Mouse (Mus musculus): ENCODE measurements around the gene Poc1b.

Gene Poc1b

DNA sequence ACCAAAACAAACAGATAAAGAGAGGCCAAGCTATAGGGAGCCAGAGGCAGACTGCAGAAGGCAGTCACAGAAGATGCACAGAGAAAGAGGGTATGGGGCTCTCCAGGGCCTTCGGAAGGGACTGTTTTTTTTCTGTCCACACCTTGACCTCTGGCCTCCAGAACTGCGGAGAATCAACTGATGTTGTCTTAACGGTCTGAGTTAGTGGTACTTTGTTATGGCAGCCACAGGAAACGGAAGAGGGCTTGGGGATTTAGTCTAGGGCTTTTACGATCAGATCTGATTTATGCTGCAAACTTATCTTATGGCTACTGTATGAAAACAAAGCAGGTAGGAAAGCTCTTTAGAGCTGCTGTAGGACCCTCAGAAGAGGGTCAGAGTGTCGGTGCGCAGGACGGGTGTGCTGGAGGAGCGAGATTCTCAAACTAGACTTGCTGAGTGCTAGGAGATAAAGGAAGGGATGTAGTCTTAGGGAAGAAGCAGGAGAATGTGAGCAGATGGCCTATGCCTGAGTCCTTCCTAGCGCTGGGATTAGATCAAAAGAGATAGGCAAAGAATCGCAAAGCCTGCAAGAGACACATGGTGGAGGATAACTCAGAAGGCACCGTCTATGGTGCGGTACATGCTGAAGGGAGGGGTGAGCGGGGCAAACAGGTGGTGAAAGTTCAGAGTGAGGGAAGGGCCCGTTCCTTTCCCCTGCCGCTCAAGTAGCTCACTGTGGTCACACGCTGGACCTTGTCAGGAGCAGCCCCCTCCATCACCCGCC is 8.8 kb downstream of the Poc1b start:
- DNase-seq (ENCODE audit: low read depth), result no peak

- DNase-seq (ENCODE audit: low read depth), result no peak
Observed at GRCm38 (mm10) chr10:99116237-99116632, 9.4 kb downstream of the Poc1b start.

DNA sequence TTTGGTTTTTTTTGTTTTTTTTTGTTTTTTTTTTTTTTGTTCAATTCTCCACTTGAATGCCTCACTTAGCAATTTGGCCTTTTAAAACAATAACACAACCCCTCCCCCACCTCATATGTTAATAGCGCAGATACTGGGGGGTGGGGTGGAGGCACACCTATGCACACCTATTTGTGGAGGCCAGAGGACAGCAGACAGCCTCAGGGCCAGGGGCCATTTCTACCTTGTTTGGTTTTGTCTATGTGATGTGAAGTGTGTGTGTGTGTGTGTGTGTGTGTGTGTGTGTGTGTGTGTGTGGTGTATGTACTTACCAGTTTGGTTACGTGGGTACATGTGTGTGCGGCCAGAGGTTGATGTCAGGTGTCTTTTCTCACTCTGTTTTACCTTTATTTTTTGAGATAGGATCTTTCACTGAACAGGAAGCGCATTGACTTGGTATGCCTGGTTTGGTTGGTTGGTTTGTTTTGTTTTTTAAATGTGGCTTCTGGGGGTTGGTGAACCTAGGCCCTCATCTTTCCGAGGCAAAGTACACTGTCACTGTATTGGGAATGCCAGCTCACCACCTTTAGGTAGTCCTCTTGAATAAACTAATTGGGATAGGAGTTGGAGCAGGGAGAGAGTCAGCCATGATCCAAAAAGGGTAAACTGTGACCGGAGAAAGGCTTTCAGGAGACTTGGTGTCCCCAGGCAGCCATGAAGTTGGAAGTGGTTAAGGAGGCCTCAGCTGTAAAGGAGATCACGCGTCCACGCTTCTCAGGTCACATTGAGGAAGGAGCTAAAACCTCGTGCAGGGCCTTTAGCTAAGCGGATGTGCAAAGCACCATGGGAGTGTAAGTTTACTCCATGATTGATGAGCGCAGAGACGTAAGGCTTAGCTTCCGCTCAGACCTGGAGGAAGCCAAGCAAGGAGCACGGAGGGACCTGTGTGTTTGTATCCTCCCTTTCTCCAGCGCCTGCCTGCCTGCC is 10.1 kb downstream of the Poc1b start:
- no peak for DNase-seq (ENCODE audit: low read depth)

DNA sequence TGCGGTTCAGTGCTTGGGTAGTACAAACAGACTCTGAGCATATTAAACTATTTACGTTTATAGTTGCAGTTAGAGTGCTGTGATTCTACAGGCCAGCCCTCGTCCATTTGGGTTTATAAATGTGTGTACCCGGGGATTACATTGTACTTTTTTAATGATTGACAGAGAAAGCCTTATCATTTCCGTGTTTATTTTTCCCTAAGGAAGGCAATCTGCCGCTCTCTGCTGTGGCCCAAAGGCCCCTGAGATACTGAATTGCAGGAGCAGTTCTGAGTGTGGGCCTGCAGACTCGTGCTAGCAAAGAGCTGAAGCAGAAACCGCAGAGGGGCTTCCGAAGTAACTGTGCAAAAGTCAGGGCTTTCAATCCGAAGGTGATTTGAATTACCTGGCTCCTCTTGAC is 11.0 kb downstream of the Poc1b start:
- no peak for DNase-seq (ENCODE audit: low read depth)

DNA sequence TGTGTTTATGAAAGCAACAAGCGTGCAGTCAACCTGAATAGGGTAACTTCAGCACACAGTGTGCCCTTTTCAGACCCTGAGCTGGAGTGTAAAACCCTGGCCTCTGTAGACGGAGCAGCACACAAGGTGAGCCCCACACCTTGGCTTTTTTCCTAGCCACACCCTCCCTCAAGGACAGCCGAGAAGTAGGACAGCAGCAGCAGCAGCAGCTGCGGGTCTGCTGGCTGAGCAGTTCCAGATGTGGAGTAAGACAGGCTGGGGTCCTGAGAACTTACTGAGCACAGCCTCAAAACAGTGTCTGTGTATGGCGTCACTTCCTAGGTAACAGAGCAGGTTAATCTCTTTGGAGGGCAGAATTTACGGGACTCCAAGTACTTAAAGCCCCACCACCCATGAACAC is 11.9 kb downstream of the Poc1b start:
- no peak for DNase-seq (ENCODE audit: low read depth)

GRCm38 (mm10) chr10:99119471-99119870 is 12.6 kb downstream of the Poc1b start:
- DNase-seq (ENCODE audit: low read depth), result no peak

- no peak for DNase-seq (ENCODE audit: low read depth)
Observed at GRCm38 (mm10) chr10:99126225-99126624, 19.4 kb downstream of the Poc1b start, which contains the start of gene Phxr2. TSS of gene Phxr2 (minus strand) at chr10:99126325.

DNA sequence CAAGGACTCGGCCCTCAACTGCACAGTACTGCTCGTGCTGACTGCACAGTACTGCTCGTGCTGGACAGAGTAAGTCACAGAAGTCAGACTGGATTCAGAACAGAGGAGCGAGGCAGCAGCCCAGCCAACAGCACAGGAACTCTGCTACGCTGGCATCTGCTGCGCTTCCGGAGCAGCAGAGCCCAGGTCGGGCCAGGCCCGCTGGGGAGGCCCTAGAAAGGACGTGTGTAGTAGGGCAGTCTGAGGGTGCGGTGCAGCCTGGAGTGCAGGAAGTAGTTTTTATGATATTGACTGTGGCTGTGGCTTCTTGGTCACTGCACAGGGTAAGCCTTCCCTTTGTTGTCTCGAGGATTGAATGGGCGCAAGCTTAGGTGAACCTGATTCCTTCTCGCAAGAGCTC is 20.1 kb downstream of the Poc1b start:
- no peak for DNase-seq (ENCODE audit: low read depth)

DNA sequence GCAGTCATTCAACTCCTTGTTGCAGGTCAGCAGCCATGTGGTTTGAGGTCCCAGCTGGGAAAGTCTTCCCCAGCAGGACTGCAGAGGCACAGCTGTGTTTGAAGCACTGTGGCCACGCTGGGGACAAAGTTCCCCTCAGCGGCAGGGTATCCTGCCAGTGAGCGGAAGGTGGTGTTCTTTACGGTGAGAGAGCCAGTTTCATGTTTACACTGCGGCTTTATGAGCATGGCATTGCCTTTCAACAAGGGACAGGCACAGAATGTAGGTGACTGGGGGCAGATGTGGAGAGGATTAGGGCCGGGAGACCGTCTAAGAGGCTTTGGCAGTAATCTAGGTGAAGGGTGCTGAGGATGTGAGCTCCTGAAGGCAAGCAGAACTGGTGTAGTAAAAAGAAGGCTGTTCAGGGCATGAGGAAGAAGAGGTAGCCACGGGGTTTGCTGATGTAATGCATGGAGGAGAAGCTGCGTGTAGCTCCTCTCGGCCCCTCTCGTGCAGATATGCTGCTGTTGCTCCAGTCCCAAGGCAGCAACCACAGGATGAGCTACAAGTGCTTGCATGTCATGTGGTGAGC is 20.9 kb downstream of the Poc1b start:
- DNase-seq (ENCODE audit: low read depth), result no peak

GRCm38 (mm10) chr10:99130611-99131010 is 23.8 kb downstream of the Poc1b start:
- DNase-seq (ENCODE audit: low read depth), result peak; percentile 86

GRCm38 (mm10) chr10:99131298-99131697 is 24.5 kb downstream of the Poc1b start:
- no peak for DNase-seq (ENCODE audit: low read depth)

GRCm38 (mm10) chr10:99132189-99132588 is 25.4 kb downstream of the Poc1b start:
- no peak for DNase-seq (ENCODE audit: low read depth)

DNA sequence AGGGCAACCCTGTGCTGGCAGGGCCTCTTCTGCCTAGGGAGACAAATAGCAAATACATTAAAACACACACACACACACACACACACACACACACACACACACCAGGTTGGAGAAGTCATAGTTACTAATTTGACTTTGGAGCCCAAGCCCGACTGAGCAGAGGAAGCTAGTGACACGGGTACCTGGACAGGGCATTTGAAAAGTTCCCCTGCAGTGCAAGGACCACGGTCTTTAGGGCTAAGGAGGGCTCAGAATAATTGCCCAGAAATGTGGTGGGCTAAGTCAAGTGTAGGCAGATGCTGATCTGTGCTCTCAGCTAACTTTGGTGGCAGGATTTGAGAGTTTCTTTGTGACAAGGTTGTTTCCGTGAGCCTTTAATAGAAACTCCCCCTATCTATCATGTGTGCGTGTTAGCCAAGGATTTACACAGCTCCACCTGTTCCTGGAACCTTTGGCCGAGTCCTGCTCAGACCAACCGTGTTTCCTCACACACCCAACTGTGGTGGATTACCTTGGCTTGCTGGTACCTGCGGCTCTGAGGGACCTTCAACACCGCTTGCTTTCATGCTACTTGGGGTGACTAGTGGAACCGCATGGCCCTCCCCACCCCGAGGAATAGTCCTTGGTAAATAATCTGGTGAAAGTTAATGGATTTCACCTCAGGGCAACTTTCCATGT is 25.9 kb downstream of the Poc1b start:
- DNase-seq (ENCODE audit: low read depth), result no peak

DNA sequence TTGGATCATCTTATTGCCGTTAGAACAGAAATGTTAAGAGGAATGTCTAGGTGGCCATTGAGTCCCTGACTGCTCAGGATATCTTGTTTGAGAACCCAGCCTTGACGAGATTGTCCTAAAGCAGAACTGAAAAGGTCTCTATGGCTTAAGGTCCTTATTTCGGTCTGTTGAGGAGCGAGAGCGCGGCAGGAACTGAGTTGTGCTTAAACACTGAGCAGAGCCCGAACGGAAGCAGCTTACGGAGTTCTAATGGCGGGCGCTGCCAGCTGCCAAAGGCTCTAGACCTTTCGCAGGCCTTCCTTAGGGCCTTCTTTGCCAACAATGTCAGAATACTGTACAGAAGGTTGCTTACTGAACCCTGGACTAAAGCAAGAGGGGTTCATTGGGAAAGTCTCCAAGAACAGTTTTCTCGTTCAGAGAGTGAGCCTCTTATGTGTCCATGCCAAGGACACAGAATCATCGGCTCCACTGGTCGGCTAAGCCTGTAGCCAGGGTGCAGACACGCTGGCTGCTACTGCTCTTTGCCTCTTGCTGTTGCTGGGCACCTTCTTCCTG is 26.6 kb downstream of the Poc1b start:
- DNase-seq (ENCODE audit: low read depth), result no peak

DNA sequence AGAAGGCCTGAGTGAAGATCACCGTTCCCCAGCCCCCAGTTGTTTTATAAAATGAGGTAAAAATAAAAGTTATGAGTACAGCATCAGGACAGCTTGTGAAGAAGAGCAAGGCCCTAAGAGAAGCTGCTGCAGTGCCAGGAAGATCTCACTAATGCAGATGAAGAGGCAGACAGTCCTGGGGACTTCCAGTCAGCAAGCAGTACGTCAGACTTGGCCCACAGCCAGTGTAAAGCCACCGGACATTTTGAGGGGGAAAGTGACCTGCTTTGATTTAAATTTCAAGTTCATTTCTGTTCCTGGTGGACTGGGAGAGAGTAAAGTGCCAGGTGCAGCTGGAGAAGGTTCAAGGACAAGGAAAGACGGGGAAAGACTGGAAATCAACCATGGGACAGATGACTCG is 29.5 kb downstream of the Poc1b start:
- DNase-seq (ENCODE audit: low read depth), result peak; percentile 20

DNA sequence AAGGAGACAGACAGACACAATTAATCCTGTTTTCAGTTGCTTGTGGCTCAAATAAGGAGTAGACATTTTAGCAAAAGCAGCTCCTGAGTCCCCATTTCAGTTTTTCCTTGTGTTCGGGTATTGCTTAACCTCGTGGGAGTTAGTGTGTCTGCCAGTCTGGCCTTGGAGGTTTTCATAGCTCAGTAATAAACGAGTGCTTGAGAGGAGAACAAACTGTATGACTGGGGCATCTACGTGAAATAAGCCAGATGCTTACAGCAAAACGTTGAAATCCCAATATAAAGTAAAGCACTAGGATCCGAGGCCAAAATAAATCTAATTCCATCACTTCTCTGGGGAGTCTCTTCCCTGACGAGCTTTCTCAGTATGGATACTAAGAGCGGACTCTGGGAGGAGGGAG is 38.8 kb downstream of the Poc1b start:
- no peak for DNase-seq (ENCODE audit: low read depth)

- DNase-seq (ENCODE audit: low read depth), result peak; percentile 32
Observed at GRCm38 (mm10) chr10:99146596-99146995, 39.8 kb downstream of the Poc1b start.

DNA sequence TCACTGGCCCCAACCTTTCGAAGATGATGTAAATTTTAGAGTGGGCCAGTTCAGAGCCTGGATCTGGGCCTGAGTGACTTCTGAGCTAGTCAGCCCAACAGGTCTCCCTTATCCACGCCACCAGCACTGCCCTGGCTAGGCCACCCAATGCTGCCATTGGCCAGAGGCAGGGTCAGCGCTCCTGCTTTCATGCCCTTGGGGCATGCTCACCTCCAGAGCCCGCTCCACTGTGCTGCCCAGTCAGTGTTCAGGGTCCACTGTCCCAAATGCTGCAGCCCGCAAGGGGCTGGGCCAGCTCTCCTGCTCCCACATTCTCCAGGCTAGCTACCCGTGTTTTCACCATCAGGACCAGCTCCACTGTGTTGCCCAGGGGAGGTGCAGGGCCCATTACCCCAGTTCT is 43.2 kb downstream of the Poc1b start:
- no peak for DNase-seq (ENCODE audit: low read depth)

DNA sequence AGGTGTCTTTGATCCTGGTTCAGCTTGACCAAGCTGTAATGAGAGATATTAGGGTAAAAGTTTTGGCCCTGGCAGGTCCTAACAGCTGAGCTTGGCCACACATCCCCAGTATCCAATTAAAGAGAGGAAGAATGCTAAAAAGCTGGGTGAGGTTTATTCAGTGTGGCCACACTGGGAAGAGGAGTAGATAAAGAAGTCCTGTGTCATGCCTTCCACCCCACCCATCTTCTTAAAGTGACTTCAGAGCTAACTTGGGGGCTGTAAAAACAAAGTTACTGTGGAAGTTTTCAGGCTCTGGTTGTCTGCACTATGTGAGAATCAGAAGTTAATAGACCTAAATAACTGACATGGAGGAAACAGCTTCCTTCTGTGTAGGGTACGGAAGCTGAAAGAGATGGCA is 44.7 kb downstream of the Poc1b start:
- no peak for DNase-seq (ENCODE audit: low read depth)

- DNase-seq (ENCODE audit: low read depth), result peak; percentile 59
Observed at GRCm38 (mm10) chr10:99152063-99152462, 45.2 kb downstream of the Poc1b start.

DNA sequence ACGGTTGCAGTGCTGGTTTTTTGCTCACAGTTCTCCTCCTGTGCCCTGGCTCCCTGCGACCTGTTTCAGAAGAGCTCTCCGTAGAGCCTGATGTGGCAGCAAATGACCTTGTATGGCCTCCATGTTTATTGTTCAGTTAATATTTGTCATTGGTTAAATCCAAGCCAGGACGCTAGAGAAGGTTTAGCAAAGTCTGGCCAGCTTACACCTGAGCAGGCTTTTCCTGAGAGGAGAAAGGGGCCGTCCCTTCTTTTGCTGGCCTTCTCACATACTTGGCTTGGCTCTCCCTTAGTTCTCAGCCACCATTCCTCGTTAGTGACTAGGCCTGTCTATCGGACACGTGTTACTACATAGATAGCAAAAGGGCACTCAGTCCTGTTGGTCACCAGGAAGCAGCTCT is 47.8 kb downstream of the Poc1b start:
- DNase-seq (ENCODE audit: low read depth), result no peak

GRCm38 (mm10) chr10:99156808-99157207 is 50.0 kb downstream of the Poc1b start:
- DNase-seq (ENCODE audit: low read depth), result peak; percentile 42

Measured in 416B (cell line).